Mouse (Mus musculus) heart, embryonic 16.5 days (tissue): ENCODE measurements around the gene Stat3. TPM values are rescaled to one million over a fixed set of nuclear protein-coding genes. Genes with fewer than 3 reads are reported as not detected.

Source experiments
- ATAC-seq: fragments of 200-750 bp; cut with Nextera tagmentation; replicated peaks from 2 replicates; pipeline ENCODE4 v1.8.0; 2017; ENCODE audit warnings: moderate number of reproducible peaks; ENCODE audit not compliant: insufficient read depth, low FRiP score; ENCODE audit errors: extremely low read depth
- H3K27ac ChIP-seq: fragments of 300-500 bp; sonication (generic); 2 replicates; pipeline ENCODE4 v1.5.1; 2014; ENCODE audit warnings: mild to moderate bottlenecking, low read length, control low read depth, moderate library complexity
- H3K27me3 ChIP-seq: fragments of 300-500 bp; sonication (generic); 2 replicates; pipeline ENCODE4 v1.6.1; 2014; ENCODE audit warnings: low read length, mixed read lengths; ENCODE audit not compliant: control insufficient read depth, insufficient read depth
- H3K36me3 ChIP-seq: fragments of 300-500 bp; sonication (generic); 2 replicates; pipeline ENCODE4 v1.6.1; 2014; ENCODE audit not compliant: control insufficient read depth, insufficient read depth
- H3K4me1 ChIP-seq: fragments of 300-500 bp; sonication (generic); 2 replicates; pipeline ENCODE4 v1.6.1; 2014; ENCODE audit warnings: low read length, mixed read lengths; ENCODE audit not compliant: control insufficient read depth, insufficient read depth
- H3K4me2 ChIP-seq: fragments of 300-500 bp; sonication (generic); 2 replicates; pipeline ENCODE4 v1.6.1; 2014; ENCODE audit warnings: low read depth, mild to moderate bottlenecking, control low read depth, low read length
- H3K4me3 ChIP-seq: fragments of 300-500 bp; sonication (generic); 2 replicates; pipeline ENCODE4 v1.5.1; 2014; ENCODE audit warnings: mild to moderate bottlenecking, control low read depth, low read length
- H3K9ac ChIP-seq: fragments of 300-500 bp; sonication (generic); 2 replicates; pipeline ENCODE4 v1.6.1; 2014; ENCODE audit warnings: low read length, control low read depth
- H3K9me3 ChIP-seq: fragments of 300-500 bp; sonication (generic); replicated peaks from 2 replicates; pipeline ENCODE4 v1.6.1; 2016; ENCODE audit warnings: low read length; ENCODE audit not compliant: control insufficient read depth
- WGBS: fragments of 180-500 bp; shearing (Covaris S2); extraction: QIAGEN DNeasy Blood & Tissue Kit; methylation state at CpG from one replicate; pipeline ENCODE4 v1.1.7; 2014; 5-methylcytosine and 5-hydroxymethylcytosine counted together
- polyA plus RNA-seq: library from polyadenylated mRNA; unstranded; fragments of >200 nt; fragmentation: Nextera tagmentation; extraction: Ambion mirVana; gene quantifications from 2 replicates; pipeline ENCODE4 v1.2.1, GENCODE M21; 2015

Stat3 gene
- polyA plus RNA-seq, 1 experiment from 2014 or later: 64.9 TPM

- ATAC-seq: no peak
- Histone ChIP-seq H3K4me2 (no peak overlapping the region), H3K27me3 (no peaks in the 10 kb centered on the region), H3K4me1 (no peaks in the 10 kb centered on the region), H3K9ac (no peak overlapping the region), H3K9me3 (peaks cover 2% of the 10 kb centered on the region; the same call in 1 of the 2 replicates), H3K36me3 (peaks cover 15% of the 10 kb centered on the region), H3K4me3 (no peak overlapping the region), H3K27ac (no peak overlapping the region)
- WGBS: 76% methylated on average over 15 of the region's 15 CpGs
These were observed 59.8 kb downstream of the Stat3 start for GRCm38 (mm10) chr11:100879321-100880078.

GRCm38 (mm10) chr11:100875761-100876160 lies 63.6 kb downstream of the Stat3 start:
- 79% methylated on average over 3 of the region's 3 CpGs for WGBS
- Histone ChIP-seq H3K27me3 (no peaks in the 10 kb centered on the region), H3K9me3 (peaks cover 2% of the 10 kb centered on the region; the same call in 1 of the 2 replicates), H3K27ac (no peak overlapping the region), H3K4me2 (no peak overlapping the region), H3K4me3 (no peak overlapping the region), H3K4me1 (peaks cover 1% of the 10 kb centered on the region), H3K36me3 (peaks cover 11% of the 10 kb centered on the region), H3K9ac (no peak overlapping the region)
- no peak for ATAC-seq

GRCm38 (mm10) chr11:100870968-100871350 lies 68.4 kb downstream of the Stat3 start:
- Histone ChIP-seq H3K36me3 (no peaks in the 10 kb centered on the region; the same call in 1 of the 2 replicates), H3K27ac (no peak overlapping the region), H3K4me2 (no peak overlapping the region), H3K27me3 (no peaks in the 10 kb centered on the region), H3K9ac (no peak overlapping the region; the same call in 1 of the 2 replicates), H3K9me3 (no peaks in the 10 kb centered on the region), H3K4me3 (no peak overlapping the region), H3K4me1 (peaks cover 8% of the 10 kb centered on the region)
- no peak; the same call in 1 of the 2 replicates for ATAC-seq
- WGBS: 63% methylated on average over 8 of the region's 8 CpGs

GRCm38 (mm10) chr11:100870256-100870967 lies 68.9 kb downstream of the Stat3 start:
- 59% methylated on average over 10 of the region's 10 CpGs for WGBS
- H3K27ac ChIP-seq: no peak overlapping the region

GRCm38 (mm10) chr11:100865618-100866017 lies 73.7 kb downstream of the Stat3 start:
- H3K4me1 ChIP-seq: peaks cover 6% of the 10 kb centered on the region
- no peak overlapping the region for H3K4me3 ChIP-seq
- H3K4me2 ChIP-seq: no peak overlapping the region
- no peaks in the 10 kb centered on the region for H3K9me3 ChIP-seq
- H3K27me3 ChIP-seq: no peaks in the 10 kb centered on the region
- no peak for ATAC-seq
- H3K27ac ChIP-seq: no peak overlapping the region
- no peaks in the 10 kb centered on the region for H3K36me3 ChIP-seq
- 60% methylated on average over 7 of the region's 7 CpGs for WGBS
- no peak overlapping the region for H3K9ac ChIP-seq

More at GRCm38 (mm10) chr11:100870256-100870967, 68.9 kb downstream of the Stat3 start:
- H3K36me3 ChIP-seq: no peaks in the 10 kb centered on the region
- no peaks in the 10 kb centered on the region for H3K9me3 ChIP-seq
- no peak overlapping the region for H3K4me3 ChIP-seq
- H3K4me1 ChIP-seq: peaks cover 8% of the 10 kb centered on the region
- H3K4me2 ChIP-seq: no peak overlapping the region
- ATAC-seq: no peak
- H3K27me3 ChIP-seq: no peaks in the 10 kb centered on the region
- no peak overlapping the region; the same call in 1 of the 2 replicates for H3K9ac ChIP-seq

GRCm38 (mm10) chr11:100863141-100863540 lies 76.2 kb downstream of the Stat3 start:
- H3K36me3 ChIP-seq: no peaks in the 10 kb centered on the region
- H3K9ac ChIP-seq: no peak overlapping the region
- no peaks in the 10 kb centered on the region for H3K9me3 ChIP-seq
- H3K27ac ChIP-seq: no peak overlapping the region
- H3K27me3 ChIP-seq: peaks cover under 1% of the 10 kb centered on the region
- no peak overlapping the region for H3K4me2 ChIP-seq
- ATAC-seq: no peak
- peaks cover 12% of the 10 kb centered on the region for H3K4me1 ChIP-seq
- H3K4me3 ChIP-seq: no peak overlapping the region
- WGBS: 87% methylated on average over 10 of the region's 10 CpGs

GRCm38 (mm10) chr11:100861836-100862235 lies 77.5 kb downstream of the Stat3 start:
- no peak overlapping the region for H3K4me2 ChIP-seq
- no peaks in the 10 kb centered on the region for H3K36me3 ChIP-seq
- H3K4me3 ChIP-seq: no peak overlapping the region
- no peak overlapping the region for H3K9ac ChIP-seq
- no peaks in the 10 kb centered on the region for H3K9me3 ChIP-seq
- H3K4me1 ChIP-seq: peaks cover 12% of the 10 kb centered on the region
- WGBS: 47% methylated on average over 3 of the region's 3 CpGs
- H3K27me3 ChIP-seq: peaks cover 3% of the 10 kb centered on the region
- H3K27ac ChIP-seq: no peak overlapping the region
- no peak for ATAC-seq

- Histone ChIP-seq H3K36me3 (no peaks in the 10 kb centered on the region), H3K9ac (peak overlapping the region; percentile 78; the same call in 1 of the 2 replicates), H3K9me3 (no peaks in the 10 kb centered on the region), H3K27me3 (peaks cover 3% of the 10 kb centered on the region), H3K4me3 (peak overlapping the region; percentile 62), H3K27ac (peak overlapping the region; percentile 10), H3K4me2 (peak overlapping the region; percentile 69), H3K4me1 (peaks cover 12% of the 10 kb centered on the region)
- WGBS: 79% methylated on average over 7 of the region's 7 CpGs
- ATAC-seq: no peak
These were observed 78.0 kb downstream of the Stat3 start for GRCm38 (mm10) chr11:100861335-100861734.
